9 mouse cellular contexts compared by ENCODE assay signal in the genomic region with DNA sequence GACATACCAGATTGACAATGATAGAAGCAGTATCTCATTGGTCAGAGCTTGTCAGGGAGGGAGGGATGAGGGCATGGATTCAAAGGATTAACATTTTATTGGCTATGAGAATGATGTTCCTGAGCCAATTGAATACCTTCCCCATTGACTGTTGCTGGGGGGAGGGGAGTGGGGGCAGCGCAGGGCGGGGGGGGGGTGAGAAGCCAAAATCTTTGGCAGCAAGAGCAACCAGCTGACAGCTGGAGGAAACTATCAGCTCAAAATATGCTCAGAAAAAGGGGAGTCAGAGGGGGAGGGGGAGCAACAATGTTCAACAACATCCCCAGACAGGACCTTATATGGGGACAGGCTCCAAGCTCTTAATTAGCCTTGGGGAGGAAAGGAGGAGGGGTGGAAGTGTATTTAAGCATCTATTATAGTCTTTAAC. TPM values are rescaled to one million over a fixed set of nuclear protein-coding genes. Genes with fewer than 3 reads are reported as not detected.
DNase-seq lines count a peak whose midpoint lies in the region; ATAC-seq lines count a peak whose summit lies in the region.
"Had no signal": no experiment of that assay in that cellular context is flagged by ENCODE, and none has a peak within 500 bp of the region (broad histone marks: within the 10 kb centered on the region; RNA-seq: fewer than 3 reads in every experiment).

No protein-coding gene starts in this region.

- H3K9me3 ChIP-seq in embryonic facial prominence, embryonic 14.5 days (ENCODE audit: control insufficient read depth, low read length): no peaks in the 10 kb centered on the region
- H3K9me3 ChIP-seq in hindbrain, embryonic 14.5 days (ENCODE audit: control insufficient read depth, low read length): no peaks in the 10 kb centered on the region
- no peaks in the 10 kb centered on the region for H3K9me3 ChIP-seq in liver, embryonic 15.5 days (replicated peaks)

- peak; percentile 69 for DNase-seq in layer of hippocampus, adult 11-12 months (ENCODE audit: low spot score)
- DNase-seq in layer of hippocampus, postnatal 25 days (ENCODE audit: extremely low spot score in 1 of 2, low spot score in 1 of 2): no peak
- DNase-seq in embryonic facial prominence, embryonic 14.5 days (ENCODE audit: low spot score): peak; percentile 95
- peak; percentile 70 for DNase-seq in hindbrain, embryonic 14.5 days (ENCODE audit: low spot score)
- DNase-seq in skeletal muscle tissue, adult 2 months (ENCODE audit: low read depth, low spot score): peak; percentile 68
- no peak for DNase-seq in gastrocnemius, postnatal 36 days

- H3K4me3 ChIP-seq in embryonic facial prominence, embryonic 14.5 days (ENCODE audit: low read depth, low read length): peak overlapping the region; percentile 17; the same call in 1 of the 2 replicates
- 0 out of 2 replicates have a peak overlapping the region, but pooled peaks have one; percentile 28 for H3K4me3 ChIP-seq in hindbrain, embryonic 14.5 days (replicated peaks; ENCODE audit: low read length)
- no peak overlapping the region for H3K4me3 ChIP-seq in liver, embryonic 15.5 days (replicated peaks)

- H3K27me3 ChIP-seq in embryonic facial prominence, embryonic 14.5 days (replicated peaks; ENCODE audit: control insufficient read depth, insufficient read depth, low read length): no peaks in the 10 kb centered on the region
- H3K27me3 ChIP-seq in hindbrain, embryonic 14.5 days (ENCODE audit: control insufficient read depth, insufficient read depth, low read length): no peaks in the 10 kb centered on the region
- H3K27me3 ChIP-seq in liver, embryonic 15.5 days: peaks cover 44% of the 10 kb centered on the region

- H3K27ac ChIP-seq in embryonic facial prominence, embryonic 14.5 days (replicated peaks; ENCODE audit: low read depth, low read length): peak overlapping the region; percentile 87
- peak overlapping the region; percentile 76 for H3K27ac ChIP-seq in hindbrain, embryonic 14.5 days
- no peak overlapping the region for H3K27ac ChIP-seq in liver, embryonic 15.5 days (replicated peaks)

- peak overlapping the region; percentile 49 for H3K4me2 ChIP-seq in embryonic facial prominence, embryonic 14.5 days (ENCODE audit: low read depth, low read length)
- H3K4me2 ChIP-seq in hindbrain, embryonic 14.5 days (replicated peaks): peak overlapping the region; percentile 56
- H3K4me2 ChIP-seq in liver, embryonic 15.5 days: no peak overlapping the region

- intact Hi-C loops in gastrocnemius, postnatal 36 days (cut with DNase I): no loop called here

- H3K9ac ChIP-seq in embryonic facial prominence, embryonic 14.5 days (ENCODE audit: low read depth, low read length): no peak overlapping the region
- no peak overlapping the region for H3K9ac ChIP-seq in hindbrain, embryonic 14.5 days
- no peak overlapping the region for H3K9ac ChIP-seq in liver, embryonic 15.5 days

- H3K4me1 ChIP-seq in embryonic facial prominence, embryonic 14.5 days (ENCODE audit: control insufficient read depth, insufficient read depth, low read length): peaks cover 16% of the 10 kb centered on the region
- H3K4me1 ChIP-seq in hindbrain, embryonic 14.5 days (replicated peaks; ENCODE audit: control insufficient read depth, insufficient read depth, low read length): peaks cover 6% of the 10 kb centered on the region
- peaks cover 26% of the 10 kb centered on the region for H3K4me1 ChIP-seq in liver, embryonic 15.5 days (replicated peaks)

- peaks cover 20% of the 10 kb centered on the region for H3K36me3 ChIP-seq in embryonic facial prominence, embryonic 14.5 days (ENCODE audit: control insufficient read depth, insufficient read depth, low read length)
- no peaks in the 10 kb centered on the region for H3K36me3 ChIP-seq in hindbrain, embryonic 14.5 days (replicated peaks; ENCODE audit: control insufficient read depth, insufficient read depth)
- no peaks in the 10 kb centered on the region for H3K36me3 ChIP-seq in liver, embryonic 15.5 days (replicated peaks)

- 0% methylated on average over 2 of the region's 2 CpGs for WGBS in embryonic facial prominence, embryonic 14.5 days
- WGBS in hindbrain, embryonic 14.5 days: 0% methylated on average over 2 of the region's 2 CpGs
- 0% methylated on average over 2 of the region's 2 CpGs for WGBS in liver, embryonic 15.5 days (ENCODE audit: insufficient replicate concordance)

- ATAC-seq in embryonic facial prominence, embryonic 14.5 days (ENCODE audit: low read depth): peak; percentile 92
- ATAC-seq in hindbrain, embryonic 14.5 days (ENCODE audit: low FRiP score): peak; percentile 94
- ATAC-seq in liver, embryonic 15.5 days (ENCODE audit: insufficient read depth): peak; percentile 33; the same call in 1 of the 2 replicates
- ATAC-seq in cerebellum, adult (ENCODE audit: insufficient number of reproducible peaks, low FRiP score, low TSS enrichment): no peak

RNA-seq across cellular contexts. Expression of a gene that starts 6.9 kb away (rescaled TPM):
- total RNA-seq in layer of hippocampus, postnatal 25 days (2021): 10 to 100 TPM; 63.9 to 66.7 TPM
- polyA plus RNA-seq in embryonic facial prominence, embryonic 14.5 days (2014; fragmentation: Nextera tagmentation; extraction: Ambion mirVana): 60.2 and 64.0 TPM in 2 replicates
- 86.5 and 88.6 TPM in 2 replicates for polyA plus RNA-seq in hindbrain, embryonic 14.5 days (2014; fragmentation: Nextera tagmentation; extraction: Ambion mirVana)
- polyA plus RNA-seq in liver, embryonic 15.5 days (2015; fragmentation: Nextera tagmentation; extraction: Ambion mirVana): 21.9 and 23.5 TPM in 2 replicates
- total RNA-seq in gastrocnemius, postnatal 36 days (2021): 10 to 100 TPM in 1 of 2 experiments, 1 to 10 TPM in 1; 9.6 to 10.5 TPM

RNA-seq across cellular contexts. Expression of a gene that starts 12.0 kb away (rescaled TPM):
- total RNA-seq in layer of hippocampus, postnatal 25 days (2021): 100 to 1,000 TPM; 280 to 296 TPM
- 233 and 246 TPM in 2 replicates for polyA plus RNA-seq in embryonic facial prominence, embryonic 14.5 days (2014; fragmentation: Nextera tagmentation; extraction: Ambion mirVana)
- 218 and 247 TPM in 2 replicates for polyA plus RNA-seq in hindbrain, embryonic 14.5 days (2014; fragmentation: Nextera tagmentation; extraction: Ambion mirVana)
- polyA plus RNA-seq in liver, embryonic 15.5 days (2015; fragmentation: Nextera tagmentation; extraction: Ambion mirVana): 137 and 144 TPM in 2 replicates
- 100 to 1,000 TPM; 874 to 989 TPM for total RNA-seq in gastrocnemius, postnatal 36 days (2021)

RNA-seq across cellular contexts. Expression of a gene that starts 13.0 kb away (rescaled TPM):
- 10 to 100 TPM; 23.5 to 26.1 TPM for total RNA-seq in layer of hippocampus, postnatal 25 days (2021)
- polyA plus RNA-seq in embryonic facial prominence, embryonic 14.5 days (2014; fragmentation: Nextera tagmentation; extraction: Ambion mirVana): 11.7 and 13.1 TPM in 2 replicates
- polyA plus RNA-seq in hindbrain, embryonic 14.5 days (2014; fragmentation: Nextera tagmentation; extraction: Ambion mirVana): 3.0 and 3.7 TPM in 2 replicates
- polyA plus RNA-seq in liver, embryonic 15.5 days (2015; fragmentation: Nextera tagmentation; extraction: Ambion mirVana): 0.58 and 0.60 TPM in 2 replicates
- under 1 TPM; 0.28 to 0.54 TPM for total RNA-seq in gastrocnemius, postnatal 36 days (2021)
- total RNA-seq: MEL had no signal

RNA-seq across cellular contexts. Expression of a gene that starts 17.8 kb away (rescaled TPM):
- 10 to 100 TPM; 21.9 to 33.4 TPM for total RNA-seq in layer of hippocampus, postnatal 25 days (2021)
- 44.3 and 53.0 TPM in 2 replicates for polyA plus RNA-seq in embryonic facial prominence, embryonic 14.5 days (2014; fragmentation: Nextera tagmentation; extraction: Ambion mirVana)
- 43.5 and 44.6 TPM in 2 replicates for polyA plus RNA-seq in hindbrain, embryonic 14.5 days (2014; fragmentation: Nextera tagmentation; extraction: Ambion mirVana)
- 214 and 226 TPM in 2 replicates for polyA plus RNA-seq in liver, embryonic 15.5 days (2015; fragmentation: Nextera tagmentation; extraction: Ambion mirVana)
- total RNA-seq in gastrocnemius, postnatal 36 days (2021): 1 to 10 TPM; 8.7 TPM

RNA-seq across cellular contexts. Expression of a gene that starts 24.6 kb away (rescaled TPM):
- 10 to 100 TPM; 58.1 to 64.8 TPM for total RNA-seq in layer of hippocampus, postnatal 25 days (2021)
- 64.2 and 74.3 TPM in 2 replicates for polyA plus RNA-seq in embryonic facial prominence, embryonic 14.5 days (2014; fragmentation: Nextera tagmentation; extraction: Ambion mirVana)
- 80.1 and 85.8 TPM in 2 replicates for polyA plus RNA-seq in hindbrain, embryonic 14.5 days (2014; fragmentation: Nextera tagmentation; extraction: Ambion mirVana)
- polyA plus RNA-seq in liver, embryonic 15.5 days (2015; fragmentation: Nextera tagmentation; extraction: Ambion mirVana): 24.9 and 28.5 TPM in 2 replicates
- 10 to 100 TPM; 13.5 to 13.8 TPM for total RNA-seq in gastrocnemius, postnatal 36 days (2021)

Comparison
In these comparisons a context has a peak if more than half of its experiments do, and no peak if none do; other contexts are left out.
1. DNase-seq: peak in layer of hippocampus, adult 11-12 months (single experiment), embryonic facial prominence, embryonic 14.5 days (single experiment), hindbrain, embryonic 14.5 days (single experiment) and skeletal muscle tissue, adult 2 months (single experiment); none in layer of hippocampus, postnatal 25 days (0 of 2) and gastrocnemius, postnatal 36 days (0 of 2).